Mouse (Mus musculus) small intestine, adult 2 months (tissue): ENCODE results near the gene Arhgef9. TPM values are rescaled to one million over a fixed set of nuclear protein-coding genes. Genes with fewer than 3 reads are reported as not detected.
A peak's percentile ranks its signal among the peaks of the same experiment; 100 is the strongest.

Source experiments
- H3K27ac ChIP-seq: fragments of 200-500 bp; 2 replicates; pipeline ENCODE4 v1.5.1; 2012; ENCODE audit warnings: low read depth, low read length, control low read depth, inconsistent platforms; ENCODE audit not compliant: insufficient read depth
- H3K27me3 ChIP-seq: fragments of 200-500 bp; 2 replicates; pipeline ENCODE4 v1.6.1; 2012; ENCODE audit warnings: mild to moderate bottlenecking, moderate library complexity, low read length, inconsistent platforms; ENCODE audit not compliant: control insufficient read depth, insufficient read depth
- H3K36me3 ChIP-seq: fragments of 200-500 bp; 2 replicates; pipeline ENCODE4 v1.6.1; 2012; ENCODE audit warnings: mild to moderate bottlenecking, low read length, control low read depth, inconsistent platforms; ENCODE audit not compliant: control insufficient read depth, insufficient read depth
- H3K4me1 ChIP-seq: fragments of 200-500 bp; 2 replicates; pipeline ENCODE4 v1.6.1; 2012; ENCODE audit warnings: low read length, inconsistent platforms, mixed read lengths; ENCODE audit not compliant: control insufficient read depth, insufficient read depth, insufficient read length
- H3K4me3 ChIP-seq: fragments of 200-500 bp; 2 replicates; pipeline ENCODE4 v1.5.1; 2012; ENCODE audit warnings: low read depth, mild to moderate bottlenecking, control low read depth, inconsistent platforms, low read length, moderate library complexity
- CTCF ChIP-seq: fragments of 200-500 bp; IDR thresholded peaks from 2 replicates; pipeline ENCODE4 v1.5.1; 2012; ENCODE audit warnings: low read depth, mild to moderate bottlenecking, control low read depth, inconsistent platforms, low read length, moderate library complexity, mixed read lengths; ENCODE audit not compliant: insufficient replicate concordance, insufficient read length; ENCODE audit errors: extremely low read depth
- POLR2A ChIP-seq: fragments of 200-500 bp; IDR thresholded peaks from 2 replicates; pipeline ENCODE4 v1.6.1; 2012; ENCODE audit warnings: low read depth, mild to moderate bottlenecking, control low read depth, inconsistent platforms, low read length, moderate library complexity
- WGBS: fragments of 180-500 bp; shearing (Covaris S2); methylation state at CpG from one replicate; pipeline ENCODE4 v1.1.7; 2018; 5-methylcytosine and 5-hydroxymethylcytosine counted together
- polyA plus RNA-seq: library from polyadenylated mRNA; depleted of rRNA; stranded (reverse); fragments of >200 nt; gene quantifications from 2 replicates; pipeline ENCODE4 v1.2.3, GENCODE M21; 2012; rRNA removed

Arhgef9 gene
- polyA plus RNA-seq, 1 experiment, result 0.33 TPM

DNA sequence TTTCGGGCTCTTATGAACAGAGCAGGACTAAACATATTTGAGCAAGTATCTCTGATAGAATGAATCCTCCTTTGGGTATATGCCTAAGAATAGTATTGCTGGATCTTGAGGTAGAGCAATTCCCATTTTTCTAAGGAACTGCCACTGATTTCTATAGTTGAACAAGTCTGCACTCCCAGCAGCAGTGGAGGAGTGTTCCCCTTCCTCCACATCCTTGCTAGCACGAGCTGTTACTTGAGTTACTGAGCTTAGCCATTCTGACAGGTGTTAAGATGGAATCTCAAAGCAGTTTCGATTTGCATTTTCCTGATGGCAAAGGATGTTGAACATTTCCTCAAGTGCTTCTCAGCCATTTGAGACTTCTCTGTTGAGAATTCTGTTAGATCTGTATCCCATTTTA lies 92.3 kb downstream of the Arhgef9 start:
- TF ChIP-seq POLR2A (no peak), CTCF (no peak)
- H3K27me3 ChIP-seq, result no peaks in the 10 kb centered on the region
- WGBS, result 69% methylated on average over 3 of the region's 3 CpGs

DNA sequence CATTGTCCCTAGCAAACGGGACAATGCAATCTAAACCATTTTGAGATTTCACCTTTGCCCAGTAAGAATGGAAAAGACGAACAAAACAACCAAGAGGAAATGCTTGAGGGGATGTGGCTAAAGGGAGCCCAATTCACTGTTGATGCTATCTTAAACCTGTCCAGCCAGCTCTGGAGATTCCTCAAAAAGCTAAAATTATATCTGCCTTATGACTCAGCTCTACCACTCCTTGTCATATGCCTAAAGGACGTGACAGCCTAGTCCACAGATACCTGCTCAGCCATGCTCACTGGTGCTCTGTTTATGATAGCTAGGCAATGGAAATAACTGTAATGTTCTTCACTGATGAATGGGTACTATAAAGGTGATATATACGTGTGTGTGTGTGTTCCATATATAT lies 109.0 kb downstream of the Arhgef9 start:
- Histone ChIP-seq H3K27ac (no peak overlapping the region), H3K4me3 (no peak overlapping the region), H3K36me3 (no peaks in the 10 kb centered on the region), H3K4me1 (no peaks in the 10 kb centered on the region), H3K27me3 (no peaks in the 10 kb centered on the region)
- 60% methylated on average over 4 of the region's 4 CpGs for WGBS
- no peak for TF ChIP-seq POLR2A
- TF ChIP-seq CTCF, result no peak

More for the DNA sequence above, 92.3 kb downstream of the Arhgef9 start:
- Histone ChIP-seq H3K27ac (no peak overlapping the region), H3K4me1 (no peaks in the 10 kb centered on the region), H3K36me3 (no peaks in the 10 kb centered on the region), H3K4me3 (no peak overlapping the region)

DNA sequence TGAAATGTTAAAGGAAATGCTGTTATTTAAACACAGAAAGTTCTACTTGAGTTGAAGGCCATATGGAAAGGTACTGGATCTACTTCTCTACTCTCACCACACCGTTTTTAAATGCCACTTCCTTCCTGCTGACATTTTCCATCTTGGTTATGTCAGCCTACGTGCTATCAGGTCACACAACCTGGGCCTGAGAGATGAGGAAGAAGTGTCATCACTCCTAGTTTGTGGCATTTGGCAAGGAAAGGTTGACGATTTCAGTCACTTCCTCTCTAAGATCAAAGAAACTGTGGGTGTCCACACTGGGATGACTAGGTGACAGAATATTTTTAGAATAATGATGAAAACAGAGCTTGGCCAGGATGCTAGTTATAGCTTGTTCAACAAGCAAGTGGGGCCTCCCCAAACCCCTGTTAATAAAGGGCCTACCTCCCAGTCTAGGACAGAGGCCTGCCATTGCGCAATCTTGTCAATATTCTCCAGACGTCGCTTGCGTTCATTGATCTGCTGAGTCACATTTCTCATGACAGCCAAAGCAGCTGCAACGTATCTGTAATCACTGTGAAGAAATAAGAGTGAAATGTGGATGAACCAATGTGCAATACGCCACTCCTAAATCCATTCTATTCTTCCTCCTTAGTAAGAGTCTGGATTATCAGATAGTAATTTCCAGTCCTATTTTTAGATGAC lies 119.5 kb downstream of the Arhgef9 start:
- 61% methylated on average over 9 of the region's 9 CpGs for WGBS
- Histone ChIP-seq H3K4me1 (no peaks in the 10 kb centered on the region), H3K27me3 (no peaks in the 10 kb centered on the region), H3K27ac (no peak overlapping the region), H3K4me3 (no peak overlapping the region), H3K36me3 (no peaks in the 10 kb centered on the region)
- no peak for TF ChIP-seq CTCF
- no peak for TF ChIP-seq POLR2A

DNA sequence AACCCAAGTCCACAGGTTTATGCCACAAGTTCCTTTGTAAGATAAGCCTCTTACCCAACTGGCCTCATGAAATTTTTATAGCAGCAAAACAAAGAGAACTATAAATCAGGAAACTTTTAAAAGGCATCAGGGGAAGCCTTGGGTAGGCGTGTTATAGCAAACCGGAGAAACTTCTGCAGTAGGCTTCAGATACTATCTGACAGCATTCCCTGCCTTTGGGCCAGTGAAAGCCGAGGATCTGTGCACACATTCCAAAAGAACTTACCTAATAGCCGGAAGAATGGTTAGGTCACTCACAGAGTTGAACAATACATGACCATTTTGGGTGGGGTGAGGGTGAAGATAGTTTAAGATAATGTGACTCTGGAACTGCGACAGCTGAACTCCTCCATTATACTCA lies 168.7 kb downstream of the Arhgef9 start:
- Histone ChIP-seq H3K4me1 (peaks cover 6% of the 10 kb centered on the region; the same call in 1 of the 2 replicates), H3K36me3 (no peaks in the 10 kb centered on the region), H3K27ac (no peak overlapping the region), H3K27me3 (no peaks in the 10 kb centered on the region), H3K4me3 (no peak overlapping the region)
- WGBS, result 52% methylated on average over 5 of the region's 5 CpGs
- TF ChIP-seq POLR2A (no peak), CTCF (no peak)

DNA sequence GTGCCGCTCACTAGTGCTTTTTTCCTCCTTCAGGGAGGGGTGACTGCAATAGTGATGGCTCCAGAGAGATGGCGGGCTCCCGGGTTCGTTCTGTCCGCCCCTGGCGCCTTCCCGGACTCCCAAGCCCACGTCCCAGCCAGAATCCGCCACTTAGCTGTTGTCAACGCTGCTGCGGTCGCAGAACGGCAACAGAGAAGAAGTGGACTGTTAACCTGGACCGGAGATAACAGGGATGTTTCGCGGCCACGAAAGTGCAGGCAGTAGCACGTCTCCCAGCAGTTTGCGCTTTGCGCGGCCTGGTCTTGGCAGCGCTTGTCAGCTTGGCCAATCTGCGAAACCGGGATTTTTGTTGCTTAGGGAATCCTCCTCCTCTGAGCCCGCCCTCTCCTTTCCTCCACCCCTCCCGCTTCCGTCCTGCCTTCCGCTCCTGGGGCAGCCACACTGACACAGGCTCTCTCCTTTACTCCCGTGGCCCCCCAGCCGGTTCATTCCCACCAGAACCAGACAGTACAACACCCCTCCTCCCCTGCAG lies 170.2 kb downstream of the Arhgef9 start, which contains the start of gene Spin4:
Gene Spin4, minus strand, starts transcription at position 322 of the 532 bp plus-strand sequence.
- peak within 1 kb of the TSS; percentile 72 for H3K4me3 ChIP-seq
- H3K27me3 ChIP-seq, result no peaks in the 10 kb centered on the region
- peaks cover 6% of the 10 kb centered on the region; the same call in 1 of the 2 replicates for H3K4me1 ChIP-seq
- TF ChIP-seq POLR2A (peak; percentile 30; the same call in 1 of the 2 replicates), CTCF (no peak)
- H3K27ac ChIP-seq, result peak within 1 kb of the TSS; percentile 32; the same call in 1 of the 2 replicates
- H3K36me3 ChIP-seq, result no peaks in the 10 kb centered on the region
- WGBS, result 11% methylated on average over 30 of the region's 30 CpGs

DNA sequence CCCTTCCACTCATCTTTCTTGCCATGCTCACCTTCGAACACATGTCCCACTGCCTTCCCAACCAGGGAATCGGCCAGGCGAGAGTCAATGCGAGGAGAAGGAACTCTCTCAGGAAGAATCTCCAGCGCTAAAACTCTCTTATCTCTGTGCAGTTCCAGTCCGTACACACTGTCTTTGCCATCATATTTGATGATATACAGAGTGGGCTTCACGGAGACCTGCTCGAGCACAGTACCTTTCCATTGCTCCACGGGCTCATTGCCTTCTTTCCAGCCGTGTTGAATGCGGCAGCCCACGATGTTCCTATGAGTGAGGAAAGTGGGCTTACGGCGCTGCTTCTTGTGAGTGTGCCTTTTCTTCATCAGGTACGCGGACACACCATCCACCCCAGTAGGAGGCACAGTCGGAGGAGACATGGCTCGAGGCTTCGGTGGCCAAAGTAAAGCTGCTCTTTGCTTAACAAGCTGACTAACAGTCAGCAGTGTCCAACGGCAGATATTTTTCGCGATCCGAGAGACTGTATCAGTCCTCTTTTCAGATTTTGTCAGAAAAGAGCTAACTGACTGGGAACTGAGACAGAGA lies 170.8 kb downstream of the Arhgef9 start:
- Histone ChIP-seq H3K27me3 (no peaks in the 10 kb centered on the region), H3K36me3 (no peaks in the 10 kb centered on the region), H3K4me3 (peak overlapping the region; percentile 72), H3K27ac (peak overlapping the region; percentile 32; the same call in 1 of the 2 replicates), H3K4me1 (peaks cover 6% of the 10 kb centered on the region; the same call in 1 of the 2 replicates)
- WGBS, result 9% methylated on average over 23 of the region's 23 CpGs
- TF ChIP-seq POLR2A, result no peak
- TF ChIP-seq CTCF, result no peak

DNA sequence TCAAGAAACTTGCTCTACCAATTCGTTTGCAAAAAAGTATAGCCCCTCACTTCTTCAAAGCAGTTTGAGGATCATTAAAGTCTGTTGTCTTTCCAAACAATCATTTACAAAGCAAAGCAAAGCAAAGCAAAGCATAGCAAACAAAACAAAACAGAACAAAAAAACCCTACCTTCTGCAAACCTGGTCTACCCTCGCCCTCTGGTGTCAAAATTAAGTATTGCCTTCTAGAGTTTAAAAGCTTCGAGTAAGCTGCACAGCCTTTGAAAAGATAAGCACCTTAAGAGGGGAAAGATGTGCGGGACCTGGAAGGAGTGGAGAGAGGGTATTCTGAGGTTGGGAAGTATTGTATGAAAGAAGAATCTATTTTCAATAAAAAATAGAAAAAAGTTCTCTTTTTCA lies 184.6 kb downstream of the Arhgef9 start:
- Histone ChIP-seq H3K27ac (no peak overlapping the region), H3K27me3 (no peaks in the 10 kb centered on the region), H3K4me3 (no peak overlapping the region), H3K4me1 (no peaks in the 10 kb centered on the region), H3K36me3 (no peaks in the 10 kb centered on the region)
- 17% methylated on average over 4 of the region's 4 CpGs for WGBS
- TF ChIP-seq POLR2A, result no peak
- no peak for TF ChIP-seq CTCF

Other genes with a start within 250 kb of the Arhgef9 start
- gene Spin4, start 170.2 kb downstream of the Arhgef9 start, polyA plus RNA-seq, result 0.03 and 0.05 TPM in 2 replicates
- 0.39 and 0.62 TPM in 2 replicates for gene Amer1, start 248.0 kb upstream of the Arhgef9 start, polyA plus RNA-seq